Mouse (Mus musculus): ENCODE measurements around the gene Ankra2. TPM values are rescaled to one million over a fixed set of nuclear protein-coding genes. Genes with fewer than 3 reads are reported as not detected.

Gene Ankra2
- total RNA-seq, 1 experiment = 7.7 TPM

GRCm38 (mm10) chr13:98297883-98298482 is 35.1 kb downstream of the Ankra2 start:
- in situ Hi-C loops (cut with MboI; ENCODE audit: low sequenced_read_pairs in 2 of 2, unreplicated experiment in 2 of 2) = no loop called here
- H3K4me1 ChIP-seq (ENCODE audit: control insufficient read depth in 2 of 2, insufficient read depth in 2 of 2, low read length in 2 of 2, poor library complexity in 1 of 2) = peaks cover 0 to 13% of the 10 kb centered on the region in 2 experiments; a peak in 1 of 4 replicates
- H3K4me3 ChIP-seq (ENCODE audit: insufficient read depth in 1 of 2, low read depth in 1 of 2, low read length in 2 of 2, poor library complexity in 1 of 2, severe bottlenecking in 1 of 2) = no peak overlapping the region
- no peak overlapping the region for H3K9ac ChIP-seq (ENCODE audit: insufficient read depth, low read depth, low read length, poor library complexity, severe bottlenecking)
- no peak overlapping the region for H3K27ac ChIP-seq (ENCODE audit: insufficient read depth, low read depth, low read length, poor library complexity, severe bottlenecking)
- no peak for TF ChIP-seq HCFC1 (IDR thresholded peaks at IDR 0.05; ENCODE audit: borderline replicate concordance, insufficient read depth, low read length)
- TF ChIP-seq ZC3H11A (IDR thresholded peaks at IDR 0.05; ENCODE audit: borderline replicate concordance, low read depth, low read length) = peak; percentile 14; the same call in 1 of the 2 replicates
- TF ChIP-seq MAFK (IDR thresholded peaks at IDR 0.05; ENCODE audit: insufficient read depth, low read depth, low read length) = no peak
- TF ChIP-seq CHD2 (IDR thresholded peaks at IDR 0.05; ENCODE audit: low read depth, low read length) = peak; percentile 75
- TF ChIP-seq ZNF384 (IDR thresholded peaks at IDR 0.05; ENCODE audit: low read depth, low read length) = peak; percentile 33; the same call in 1 of the 2 replicates
- no peaks in the 10 kb centered on the region for H3K36me3 ChIP-seq (ENCODE audit: control insufficient read depth, insufficient read depth, low read length, poor library complexity, severe bottlenecking)
- H3K9me3 ChIP-seq (ENCODE audit: control insufficient read depth, insufficient read depth, low read depth, low read length) = no peaks in the 10 kb centered on the region
- no peak for DNase-seq (ENCODE audit: low read depth, low spot score)

- TF ChIP-seq ZNF384 (IDR thresholded peaks at IDR 0.05; ENCODE audit: low read depth, low read length) (no peak), CHD2 (IDR thresholded peaks at IDR 0.05; ENCODE audit: low read depth, low read length) (no peak), MAFK (IDR thresholded peaks at IDR 0.05; ENCODE audit: insufficient read depth, low read depth, low read length) (peak; percentile 20; the same call in 1 of the 2 replicates)
- H3K4me3 ChIP-seq (ENCODE audit: insufficient read depth in 1 of 2, low read depth in 1 of 2, low read length in 2 of 2, poor library complexity in 1 of 2, severe bottlenecking in 1 of 2) = no peak overlapping the region
- DNase-seq (ENCODE audit: low read depth, low spot score) = peak; percentile 91
- H3K4me1 ChIP-seq (ENCODE audit: control insufficient read depth in 2 of 2, insufficient read depth in 2 of 2, low read length in 2 of 2, poor library complexity in 1 of 2) = peaks cover 0 to 13% of the 10 kb centered on the region in 2 experiments; a peak in 1 of 4 replicates
- H3K36me3 ChIP-seq (ENCODE audit: control insufficient read depth, insufficient read depth, low read length, poor library complexity, severe bottlenecking) = no peaks in the 10 kb centered on the region
- H3K9ac ChIP-seq (ENCODE audit: insufficient read depth, low read depth, low read length, poor library complexity, severe bottlenecking) = no peak overlapping the region
- H3K27ac ChIP-seq (ENCODE audit: insufficient read depth, low read depth, low read length, poor library complexity, severe bottlenecking) = no peak overlapping the region
- no peaks in the 10 kb centered on the region for H3K9me3 ChIP-seq (ENCODE audit: control insufficient read depth, insufficient read depth, low read depth, low read length)
- in situ Hi-C loops (cut with MboI; ENCODE audit: low sequenced_read_pairs in 2 of 2, unreplicated experiment in 2 of 2) = no loop called here
Measured at GRCm38 (mm10) chr13:98298833-98299758, 36.2 kb downstream of the Ankra2 start.

DNA sequence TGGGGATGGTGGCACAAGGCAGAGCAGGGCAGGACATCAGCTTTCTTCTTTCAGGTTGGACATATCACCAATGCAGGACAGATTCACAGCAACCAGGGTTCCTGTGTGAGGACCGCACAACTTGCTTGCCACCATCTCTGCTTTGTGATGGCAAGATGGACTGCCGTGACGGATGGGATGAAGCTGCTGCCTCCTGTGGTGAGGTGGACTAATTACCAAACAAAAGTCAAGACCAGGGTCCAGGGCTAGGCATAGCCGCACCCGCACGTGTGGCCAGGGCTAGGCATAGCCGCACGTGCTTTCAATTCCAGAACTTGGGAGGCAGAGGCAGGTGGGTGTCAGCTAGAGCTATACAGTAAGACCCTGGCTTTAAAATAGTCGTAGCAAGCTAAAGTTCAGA is 42.4 kb downstream of the Ankra2 start:
- H3K9ac ChIP-seq (ENCODE audit: insufficient read depth, low read depth, low read length, poor library complexity, severe bottlenecking) = no peak overlapping the region
- H3K27ac ChIP-seq (ENCODE audit: insufficient read depth, low read depth, low read length, poor library complexity, severe bottlenecking) = no peak overlapping the region
- no peak overlapping the region for H3K4me3 ChIP-seq (ENCODE audit: insufficient read depth in 1 of 2, low read depth in 1 of 2, low read length in 2 of 2, poor library complexity in 1 of 2, severe bottlenecking in 1 of 2)
- no peaks in the 10 kb centered on the region for H3K9me3 ChIP-seq (ENCODE audit: control insufficient read depth, insufficient read depth, low read depth, low read length)
- peaks cover 10% of the 10 kb centered on the region; the same call in 1 of the 2 replicates for H3K36me3 ChIP-seq (ENCODE audit: control insufficient read depth, insufficient read depth, low read length, poor library complexity, severe bottlenecking)
- in situ Hi-C loops (cut with MboI; ENCODE audit: low sequenced_read_pairs in 2 of 2, unreplicated experiment in 2 of 2) = no loop called here
- no peak for DNase-seq (ENCODE audit: low read depth, low spot score)
- TF ChIP-seq ZC3H11A (IDR thresholded peaks at IDR 0.05; ENCODE audit: borderline replicate concordance, low read depth, low read length) (no peak), MAFK (IDR thresholded peaks at IDR 0.05; ENCODE audit: insufficient read depth, low read depth, low read length) (no peak), ZNF384 (IDR thresholded peaks at IDR 0.05; ENCODE audit: low read depth, low read length) (no peak), HCFC1 (IDR thresholded peaks at IDR 0.05; ENCODE audit: borderline replicate concordance, insufficient read depth, low read length) (no peak), CHD2 (IDR thresholded peaks at IDR 0.05; ENCODE audit: low read depth, low read length) (no peak)
- peaks cover 2% of the 10 kb centered on the region in 2 experiments; a peak in 3 of 4 replicates for H3K4me1 ChIP-seq (ENCODE audit: control insufficient read depth in 2 of 2, insufficient read depth in 2 of 2, low read length in 2 of 2, poor library complexity in 1 of 2)

DNA sequence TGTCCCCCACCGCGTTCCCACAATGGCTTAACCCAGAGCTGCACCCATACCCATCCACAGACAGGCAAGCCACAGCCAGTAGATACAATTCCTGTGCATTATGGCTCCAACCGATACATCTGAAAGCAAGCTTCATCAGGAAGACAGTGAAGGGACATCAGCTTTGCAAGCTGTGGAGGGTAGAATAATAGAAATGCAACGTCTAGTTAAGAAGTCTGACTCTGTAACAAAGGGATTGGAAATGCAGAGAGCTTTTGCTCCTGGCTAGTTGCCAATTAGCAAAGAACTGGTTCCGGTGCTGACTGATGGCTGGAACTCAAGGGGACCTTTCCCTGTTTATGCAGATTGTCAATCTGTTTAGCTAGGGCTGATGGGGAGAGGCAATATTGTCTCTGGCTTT is 43.5 kb downstream of the Ankra2 start:
- Histone ChIP-seq H3K27ac (ENCODE audit: insufficient read depth, low read depth, low read length, poor library complexity, severe bottlenecking) (peak overlapping the region; percentile 63; the same call in 1 of the 2 replicates), H3K9me3 (ENCODE audit: control insufficient read depth, insufficient read depth, low read depth, low read length) (no peaks in the 10 kb centered on the region), H3K36me3 (ENCODE audit: control insufficient read depth, insufficient read depth, low read length, poor library complexity, severe bottlenecking) (peaks cover 17% of the 10 kb centered on the region; the same call in 1 of the 2 replicates), H3K4me3 (ENCODE audit: insufficient read depth in 1 of 2, low read depth in 1 of 2, low read length in 2 of 2, poor library complexity in 1 of 2, severe bottlenecking in 1 of 2) (no peak overlapping the region), H3K4me1 (ENCODE audit: control insufficient read depth in 2 of 2, insufficient read depth in 2 of 2, low read length in 2 of 2, poor library complexity in 1 of 2) (peaks cover 2% of the 10 kb centered on the region in 2 experiments; a peak in 3 of 4 replicates), H3K9ac (ENCODE audit: insufficient read depth, low read depth, low read length, poor library complexity, severe bottlenecking) (no peak overlapping the region)
- TF ChIP-seq MAFK (IDR thresholded peaks at IDR 0.05; ENCODE audit: insufficient read depth, low read depth, low read length) (no peak), CHD2 (IDR thresholded peaks at IDR 0.05; ENCODE audit: low read depth, low read length) (no peak)
- in situ Hi-C loops (cut with MboI; ENCODE audit: low sequenced_read_pairs in 2 of 2, unreplicated experiment in 2 of 2) = no loop called here
- DNase-seq (ENCODE audit: low read depth, low spot score) = peak; percentile 44

All from ES-E14 (cell line).